Mouse (Mus musculus) kidney, embryonic 14.5 days (tissue): ENCODE measurements around the gene Ptms. TPM values are rescaled to one million over a fixed set of nuclear protein-coding genes. Genes with fewer than 3 reads are reported as not detected.

ENCODE experiments used
- ATAC-seq: fragments of 200-750 bp; cut with Nextera tagmentation; 2 replicates; pipeline ENCODE4 v1.8.0; 2017; ENCODE audit warnings: moderate number of reproducible peaks, mild to moderate bottlenecking, moderate TSS enrichment, moderate library complexity; ENCODE audit not compliant: low FRiP score, low TSS enrichment
- H3K27ac ChIP-seq: fragments of 300-500 bp; sonication (generic); 2 replicates; pipeline ENCODE4 v1.5.1; 2014; ENCODE audit warnings: low read depth, mild to moderate bottlenecking, low read length, moderate library complexity, mixed read lengths
- H3K27me3 ChIP-seq: fragments of 300-500 bp; sonication (generic); 2 replicates; pipeline ENCODE4 v1.6.1; 2014; ENCODE audit warnings: mild to moderate bottlenecking, low read length; ENCODE audit not compliant: control insufficient read depth, insufficient read depth
- H3K36me3 ChIP-seq: fragments of 300-500 bp; sonication (generic); 2 replicates; pipeline ENCODE4 v1.6.1; 2014; ENCODE audit warnings: low read length, mixed read lengths; ENCODE audit not compliant: control insufficient read depth, insufficient read depth
- H3K4me1 ChIP-seq: fragments of 300-500 bp; sonication (generic); 2 replicates; pipeline ENCODE4 v1.6.1; 2014; ENCODE audit warnings: low read length, mixed read lengths; ENCODE audit not compliant: control insufficient read depth, insufficient read depth
- H3K4me2 ChIP-seq: fragments of 300-500 bp; sonication (generic); replicated peaks from 2 replicates; pipeline ENCODE4 v1.6.1; 2014; ENCODE audit warnings: low read depth, mild to moderate bottlenecking, low read length
- H3K4me3 ChIP-seq: fragments of 300-500 bp; sonication (generic); 2 replicates; pipeline ENCODE4 v1.5.1; 2014; ENCODE audit warnings: mild to moderate bottlenecking, low read length
- H3K9ac ChIP-seq: fragments of 300-500 bp; sonication (generic); 2 replicates; pipeline ENCODE4 v1.6.1; 2014; ENCODE audit warnings: low read depth, mild to moderate bottlenecking, low read length, moderate library complexity
- H3K9me3 ChIP-seq: fragments of 300-500 bp; sonication (generic); 2 replicates; pipeline ENCODE4 v1.6.1; 2016; ENCODE audit warnings: low read length; ENCODE audit not compliant: control insufficient read depth
- WGBS: fragments of 180-500 bp; shearing (Covaris S2); extraction: QIAGEN DNeasy Blood & Tissue Kit; methylation state at CpG from one replicate; pipeline ENCODE4 v1.1.7; 2014; 5-methylcytosine and 5-hydroxymethylcytosine counted together
- polyA plus RNA-seq: library from polyadenylated mRNA; unstranded; fragments of >200 nt; fragmentation: Nextera tagmentation; extraction: Ambion mirVana; gene quantifications from 2 replicates; pipeline ENCODE4 v1.2.1, GENCODE M21; 2014

Ptms gene
- polyA plus RNA-seq: 219 and 295 TPM in 2 replicates

DNA sequence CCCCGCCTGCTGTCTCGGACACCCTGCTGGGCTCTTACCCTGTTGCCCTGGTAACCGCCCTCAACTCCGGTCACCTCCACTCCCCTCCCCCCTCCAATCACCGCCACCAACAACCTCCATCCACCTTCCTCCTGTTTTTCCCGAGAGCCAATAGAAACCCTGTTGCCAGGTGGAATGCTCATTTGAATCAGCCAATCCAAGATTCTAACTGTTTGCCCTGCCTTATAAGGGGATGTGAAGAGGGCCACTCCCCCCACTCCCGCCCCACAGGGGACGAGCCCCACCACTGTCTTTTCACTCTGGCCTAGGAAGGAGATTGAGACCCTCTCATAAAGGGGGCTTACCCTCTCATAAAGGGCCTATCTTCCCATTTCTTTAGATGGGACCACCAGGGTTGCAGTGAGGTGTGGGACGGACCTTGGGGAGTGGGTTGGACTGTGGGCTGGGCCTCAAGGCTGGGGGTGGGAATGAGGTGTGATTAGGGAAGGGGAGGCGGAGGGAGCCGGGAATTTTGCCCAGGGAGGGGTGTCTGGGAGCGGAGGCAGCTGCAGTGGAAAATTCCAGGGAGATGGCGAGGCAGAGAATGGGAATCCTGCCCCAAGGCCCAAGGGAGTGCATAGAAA lies at the start of gene Ptms:
Gene Ptms (minus strand): TSS at position 409 of the 623 bp plus-strand sequence.
- Histone ChIP-seq H3K27ac (peak within 1 kb of the TSS; percentile 98), H3K4me1 (peaks cover 40% of the 10 kb centered on the region), H3K4me3 (peak within 1 kb of the TSS; percentile 26), H3K9me3 (no peaks in the 10 kb centered on the region), H3K9ac (peak within 1 kb of the TSS; percentile 47), H3K36me3 (peaks cover 2% of the 10 kb centered on the region), H3K27me3 (no peaks in the 10 kb centered on the region), H3K4me2 (peak within 1 kb of the TSS; percentile 41)
- WGBS: 0% methylated on average over 13 of the region's 13 CpGs
- ATAC-seq: peak; percentile 89

DNA sequence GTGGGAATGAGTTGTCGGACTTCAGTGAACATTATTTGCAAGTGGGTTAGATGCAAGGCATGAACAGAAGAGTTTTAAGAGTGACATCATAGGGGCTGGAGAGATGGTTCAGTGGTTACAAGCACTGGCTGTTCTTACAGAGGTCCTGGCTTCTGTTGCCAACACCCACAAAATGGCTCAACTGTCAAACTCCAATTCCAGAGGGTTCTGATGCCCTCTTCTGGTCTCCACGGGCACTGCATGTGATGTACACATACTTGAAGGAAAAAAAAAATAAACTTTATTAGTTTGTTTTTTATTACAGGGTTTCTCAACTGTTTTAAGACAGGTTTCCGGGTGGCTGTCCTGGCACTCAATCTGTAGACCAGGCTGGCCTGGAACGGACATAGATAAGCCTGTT lies 47.9 kb upstream of the Ptms start:
- Histone ChIP-seq H3K9me3 (peaks cover 3% of the 10 kb centered on the region; the same call in 1 of the 2 replicates), H3K36me3 (no peaks in the 10 kb centered on the region), H3K27me3 (no peaks in the 10 kb centered on the region), H3K27ac (no peak overlapping the region), H3K9ac (no peak overlapping the region), H3K4me1 (peaks cover 6% of the 10 kb centered on the region; the same call in 1 of the 2 replicates), H3K4me3 (no peak overlapping the region), H3K4me2 (no peak overlapping the region)
- whole genome bisulfite sequencing: 79% methylated on average over 4 of the region's 4 CpGs
- ATAC-seq: no peak

DNA sequence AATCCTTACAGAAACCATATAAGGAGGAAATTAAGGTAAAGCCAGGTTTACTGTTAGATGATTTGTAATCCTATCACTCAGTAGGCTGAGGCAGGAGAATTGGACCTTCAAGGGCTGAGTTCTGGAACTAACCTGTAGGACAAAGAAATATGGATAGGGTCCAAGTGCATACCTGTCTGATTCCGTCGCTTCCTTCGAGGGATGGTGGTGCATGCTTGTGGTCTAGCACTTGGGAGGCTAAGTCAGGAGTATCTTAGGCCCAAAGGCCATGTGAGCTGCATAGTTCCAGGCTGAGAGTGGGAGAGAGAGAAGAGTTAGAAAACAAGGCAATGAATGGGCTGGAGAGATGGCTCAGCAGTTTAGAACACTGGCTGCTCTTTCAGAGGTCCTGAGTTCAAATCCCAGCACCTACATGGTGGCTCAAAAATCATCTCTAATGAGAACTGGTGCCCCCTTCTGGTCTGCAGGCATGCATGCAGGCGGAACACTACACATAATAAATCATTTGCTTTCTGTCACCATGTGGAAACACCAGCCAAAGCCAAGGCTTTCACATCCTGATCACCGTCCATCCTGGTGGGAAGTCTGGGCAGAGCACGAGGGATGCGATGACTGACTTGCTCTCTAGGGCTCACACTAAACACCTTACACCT lies 46.7 kb upstream of the Ptms start:
- Histone ChIP-seq H3K4me3 (peak overlapping the region; percentile 81; the same call in 1 of the 2 replicates), H3K4me2 (peak overlapping the region; percentile 63), H3K9me3 (peaks cover 3% of the 10 kb centered on the region; the same call in 1 of the 2 replicates), H3K9ac (no peak overlapping the region), H3K4me1 (peaks cover 6% of the 10 kb centered on the region; the same call in 1 of the 2 replicates), H3K27ac (no peak overlapping the region), H3K36me3 (peaks cover 7% of the 10 kb centered on the region; the same call in 1 of the 2 replicates), H3K27me3 (no peaks in the 10 kb centered on the region)
- 94% methylated on average over 7 of the region's 7 CpGs for WGBS
- no peak for ATAC-seq

DNA sequence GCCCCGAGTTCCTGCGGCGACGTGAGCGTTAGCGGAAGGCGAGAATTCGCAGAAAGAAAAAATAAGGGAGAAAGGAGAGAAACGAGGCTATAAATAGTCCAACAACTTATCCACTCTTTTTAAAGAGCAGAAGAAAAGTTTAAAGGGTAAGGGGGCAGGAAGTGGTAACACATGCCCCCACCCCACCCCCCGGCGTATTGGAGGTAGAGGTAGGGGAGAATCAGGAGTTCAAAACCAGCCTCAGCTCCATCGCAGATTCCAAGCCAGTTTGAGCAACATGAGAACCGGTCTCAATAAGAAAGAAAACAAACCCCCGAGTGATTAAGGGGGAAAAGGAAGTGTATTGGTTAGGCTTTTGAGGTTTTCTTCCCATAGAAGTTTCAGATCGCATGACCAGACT lies 45.8 kb upstream of the Ptms start:
- Histone ChIP-seq H3K9ac (peak overlapping the region; percentile 92), H3K4me3 (peak overlapping the region; percentile 81), H3K36me3 (peaks cover 15% of the 10 kb centered on the region), H3K27ac (peak overlapping the region; percentile 92), H3K9me3 (peaks cover 3% of the 10 kb centered on the region; the same call in 1 of the 2 replicates), H3K27me3 (no peaks in the 10 kb centered on the region), H3K4me1 (peaks cover 6% of the 10 kb centered on the region; the same call in 1 of the 2 replicates), H3K4me2 (peak overlapping the region; percentile 63)
- 12% methylated on average over 15 of the region's 15 CpGs for WGBS
- no peak for ATAC-seq

DNA sequence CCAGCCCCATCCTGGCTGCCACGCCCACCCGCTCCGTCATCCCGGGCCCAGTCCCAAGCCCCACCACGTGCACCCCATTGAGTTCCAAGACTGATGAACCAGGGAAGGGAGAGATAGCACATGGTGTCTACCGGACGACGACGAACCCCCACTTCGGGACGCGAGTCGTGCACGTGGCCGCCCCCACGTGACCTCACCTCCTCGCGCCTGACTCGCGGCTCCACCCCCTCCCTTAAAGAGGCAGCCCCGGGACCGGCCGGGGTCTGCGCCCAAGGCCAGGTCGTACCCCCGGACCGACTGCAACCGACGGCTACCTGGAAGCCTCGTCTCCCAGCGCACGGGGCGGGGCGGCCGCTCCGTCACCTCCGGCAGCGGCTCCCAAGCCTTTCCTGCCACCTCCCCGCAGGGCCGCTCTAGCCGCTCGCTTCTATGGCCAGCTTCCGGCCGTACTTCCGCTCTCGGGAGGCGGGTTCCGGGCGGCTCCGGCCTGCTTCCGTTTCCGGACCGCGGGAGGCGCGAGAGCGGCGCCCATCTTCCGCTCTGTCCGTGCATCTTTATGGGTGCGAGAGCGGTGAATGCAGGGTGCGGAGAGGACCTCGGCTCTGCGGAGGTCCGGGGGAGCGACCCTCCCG lies 45.3 kb upstream of the Ptms start, which contains the start of gene Cops7a:
Gene Cops7a (minus strand): TSS at position 451 of the 632 bp plus-strand sequence.
- peak; percentile 95 for ATAC-seq
- H3K9ac ChIP-seq: peak within 1 kb of the TSS; percentile 92
- no peaks in the 10 kb centered on the region for H3K27me3 ChIP-seq
- H3K4me2 ChIP-seq: peak within 1 kb of the TSS; percentile 63
- peak within 1 kb of the TSS; percentile 92 for H3K27ac ChIP-seq
- H3K4me3 ChIP-seq: peak within 1 kb of the TSS; percentile 81
- peaks cover 20% of the 10 kb centered on the region for H3K36me3 ChIP-seq
- peaks cover 6% of the 10 kb centered on the region; the same call in 1 of the 2 replicates for H3K4me1 ChIP-seq
- WGBS: under 1% methylated on average over 67 of the region's 68 CpGs
- H3K9me3 ChIP-seq: peaks cover 3% of the 10 kb centered on the region; the same call in 1 of the 2 replicates

DNA sequence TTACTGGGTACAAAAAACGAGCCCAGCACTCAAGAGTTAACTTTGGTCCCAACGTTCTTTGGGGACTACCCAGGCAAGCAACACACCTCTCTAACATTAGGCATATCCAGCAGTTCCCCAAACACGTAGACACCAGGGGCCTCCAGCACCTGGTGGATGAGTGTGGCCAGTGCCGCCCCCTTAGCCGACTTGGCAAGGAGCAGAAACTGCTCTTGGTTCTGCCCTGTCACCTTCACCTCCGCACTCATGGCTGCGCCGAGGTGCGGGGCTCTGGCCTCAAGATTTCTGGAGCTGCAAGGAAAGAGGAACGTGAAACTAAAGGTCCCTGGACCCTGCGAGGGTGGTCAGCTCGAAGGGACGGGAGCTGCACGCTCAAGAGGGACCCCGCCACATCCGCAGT lies 44.7 kb upstream of the Ptms start:
- peaks cover 6% of the 10 kb centered on the region; the same call in 1 of the 2 replicates for H3K4me1 ChIP-seq
- peaks cover 26% of the 10 kb centered on the region for H3K36me3 ChIP-seq
- no peaks in the 10 kb centered on the region for H3K27me3 ChIP-seq
- WGBS: 33% methylated on average over 16 of the region's 16 CpGs
- H3K9ac ChIP-seq: peak overlapping the region; percentile 92
- H3K4me3 ChIP-seq: peak overlapping the region; percentile 81
- no peak; the same call in 1 of the 2 replicates for ATAC-seq
- H3K4me2 ChIP-seq: peak overlapping the region; percentile 63
- peak overlapping the region; percentile 92 for H3K27ac ChIP-seq
- peaks cover 3% of the 10 kb centered on the region; the same call in 1 of the 2 replicates for H3K9me3 ChIP-seq

DNA sequence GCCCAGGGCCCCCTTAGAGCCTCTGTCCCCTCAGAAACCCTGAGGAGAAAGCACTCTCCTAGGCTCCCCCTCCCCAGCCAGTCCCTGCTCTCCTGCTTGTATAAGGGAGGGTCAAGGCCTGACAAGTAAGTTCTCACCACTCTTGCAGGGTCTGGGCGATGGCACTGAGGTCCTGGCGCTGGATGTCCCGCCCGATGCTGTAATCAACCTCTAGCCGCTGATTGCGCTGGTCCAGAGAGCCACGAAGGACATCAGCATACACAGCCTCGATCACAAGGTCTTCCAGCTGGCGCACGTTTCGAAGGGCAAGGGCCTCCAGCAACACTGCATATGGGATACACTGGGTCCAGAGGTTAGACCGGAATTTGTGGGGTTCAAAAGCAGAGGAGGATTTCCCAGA lies 41.1 kb upstream of the Ptms start:
- no peak for ATAC-seq
- Histone ChIP-seq H3K4me1 (peaks cover 6% of the 10 kb centered on the region; the same call in 1 of the 2 replicates), H3K9ac (no peak overlapping the region), H3K4me2 (no peak overlapping the region), H3K36me3 (peaks cover 52% of the 10 kb centered on the region), H3K9me3 (no peaks in the 10 kb centered on the region), H3K27me3 (no peaks in the 10 kb centered on the region), H3K4me3 (no peak overlapping the region), H3K27ac (no peak overlapping the region)
- 93% methylated on average over 12 of the region's 12 CpGs for WGBS

DNA sequence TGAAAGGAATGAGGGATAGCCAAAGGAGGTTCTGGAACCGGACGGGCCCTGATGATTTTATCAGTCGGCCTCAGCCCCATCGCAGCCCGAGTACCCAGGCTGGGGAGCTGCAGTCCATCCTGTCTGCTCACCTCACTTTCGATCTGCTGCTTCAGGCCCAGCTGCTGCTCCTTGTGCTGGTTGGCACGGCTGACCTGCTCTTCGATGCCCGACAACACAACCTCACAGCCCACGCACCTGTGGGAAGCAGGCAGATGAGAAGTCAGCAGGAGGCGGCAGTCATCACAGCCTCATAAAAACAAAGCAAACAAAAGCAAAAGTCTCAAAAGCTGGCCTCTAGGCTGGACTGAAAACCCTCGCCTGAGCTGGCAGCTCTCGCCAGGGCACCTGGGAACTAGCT lies 40.1 kb upstream of the Ptms start:
- H3K27me3 ChIP-seq: no peaks in the 10 kb centered on the region
- no peak for ATAC-seq
- WGBS: 88% methylated on average over 13 of the region's 13 CpGs
- no peak overlapping the region for H3K27ac ChIP-seq
- H3K36me3 ChIP-seq: peaks cover 56% of the 10 kb centered on the region
- H3K4me2 ChIP-seq: no peak overlapping the region
- no peak overlapping the region for H3K9ac ChIP-seq
- no peak overlapping the region for H3K4me3 ChIP-seq
- peaks cover 6% of the 10 kb centered on the region; the same call in 1 of the 2 replicates for H3K4me1 ChIP-seq
- H3K9me3 ChIP-seq: no peaks in the 10 kb centered on the region
